Mouse (Mus musculus) hindbrain, embryonic 10.5 days (tissue): ENCODE results near the gene Fgg. TPM values are rescaled to one million over a fixed set of nuclear protein-coding genes. Genes with fewer than 3 reads are reported as not detected.

Experiments
- DNase-seq: peaks from one replicate; pipeline ENCODE4 v3.0.0-alpha.2; 2017; ENCODE audit warnings: low spot score
- H3K27ac ChIP-seq: fragments of 300-500 bp; sonication (generic); 2 replicates; pipeline ENCODE4 v1.5.1; 2016; ENCODE audit warnings: mild to moderate bottlenecking, moderate library complexity
- H3K27me3 ChIP-seq: fragments of 300-500 bp; sonication (generic); 2 replicates; pipeline ENCODE4 v1.6.1; 2016; ENCODE audit warnings: mild to moderate bottlenecking; ENCODE audit not compliant: poor library complexity, insufficient read depth, severe bottlenecking
- H3K36me3 ChIP-seq: fragments of 300-500 bp; sonication (generic); 2 replicates; pipeline ENCODE4 v1.6.1; 2016; ENCODE audit warnings: mild to moderate bottlenecking, moderate library complexity
- H3K4me1 ChIP-seq: fragments of 300-500 bp; sonication (generic); replicated peaks from 2 replicates; pipeline ENCODE4 v1.6.1; 2016; ENCODE audit warnings: mild to moderate bottlenecking
- H3K4me3 ChIP-seq: fragments of 300-500 bp; sonication (generic); 2 replicates; pipeline ENCODE4 v1.5.1; 2016; ENCODE audit warnings: mild to moderate bottlenecking, moderate library complexity
- H3K9me3 ChIP-seq: fragments of 300-500 bp; sonication (generic); 2 replicates; pipeline ENCODE4 v1.6.1; 2016; ENCODE audit warnings: mild to moderate bottlenecking, moderate library complexity
- WGBS: fragments of 180-500 bp; shearing (Covaris S2); methylation state at CpG from one replicate; pipeline ENCODE4 v1.1.7; 2016; 5-methylcytosine and 5-hydroxymethylcytosine counted together
- polyA plus RNA-seq: library from polyadenylated mRNA; unstranded; fragments of >200 nt; fragmentation: Nextera tagmentation; extraction: Ambion mirVana; gene quantifications from 2 replicates; pipeline ENCODE4 v1.2.1, GENCODE M21; 2016

Fgg gene
- polyA plus RNA-seq, 1 experiment from 2014 or later = not detected

DNA sequence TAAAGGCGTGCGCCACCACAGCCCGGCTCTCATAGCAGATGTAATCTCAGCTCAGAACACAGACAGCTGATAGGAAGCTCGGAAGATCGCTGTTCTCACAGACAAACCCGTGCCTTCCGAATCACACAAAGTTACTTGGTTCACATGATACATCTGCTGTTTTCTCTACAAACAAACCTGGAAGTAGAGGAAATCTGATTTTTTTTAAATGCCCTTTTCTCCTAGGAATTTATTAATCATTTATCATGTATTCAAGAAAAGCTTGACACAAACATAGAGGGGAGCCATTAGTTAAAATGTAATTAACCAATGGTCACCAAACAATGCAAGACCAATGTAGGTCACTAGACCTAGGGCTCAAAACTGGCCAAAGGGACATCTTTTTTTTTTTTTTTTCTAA is 2.7 kb upstream of the Fgg start:
- DNase-seq = no peak
- no peak overlapping the region for H3K4me3 ChIP-seq
- WGBS = 94% methylated on average over 7 of the region's 7 CpGs
- 0 out of 2 replicates have a peak, but pooled peaks cover 5% of the 10 kb centered on the region for H3K27me3 ChIP-seq
- no peaks in the 10 kb centered on the region for H3K9me3 ChIP-seq
- H3K36me3 ChIP-seq = no peaks in the 10 kb centered on the region
- no peaks in the 10 kb centered on the region for H3K4me1 ChIP-seq
- H3K27ac ChIP-seq = no peak overlapping the region

DNA sequence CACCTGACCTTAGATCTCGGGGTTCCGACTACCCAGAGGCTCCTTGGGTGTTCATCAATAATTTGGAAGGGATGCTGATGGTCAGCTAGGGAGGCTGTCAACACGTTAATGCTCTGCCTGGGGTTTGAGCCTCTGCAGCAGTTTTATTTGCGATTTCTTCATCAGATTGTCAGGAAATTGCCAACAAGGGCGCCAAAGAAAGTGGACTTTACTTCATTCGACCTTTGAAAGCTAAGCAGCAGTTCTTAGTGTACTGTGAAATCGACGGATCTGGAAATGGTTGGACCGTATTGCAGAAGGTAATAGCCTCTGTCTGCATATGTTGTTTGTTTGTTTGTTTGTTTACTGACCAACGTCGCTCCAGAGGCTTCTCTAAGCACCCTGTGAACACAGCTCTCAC is 2.8 kb downstream of the Fgg start:
- no peak overlapping the region for H3K4me3 ChIP-seq
- H3K9me3 ChIP-seq = no peaks in the 10 kb centered on the region
- no peaks in the 10 kb centered on the region for H3K36me3 ChIP-seq
- no peak overlapping the region for H3K27ac ChIP-seq
- H3K27me3 ChIP-seq = 0 out of 2 replicates have a peak, but pooled peaks cover 5% of the 10 kb centered on the region
- H3K4me1 ChIP-seq = no peaks in the 10 kb centered on the region
- DNase-seq = no peak
- 86% methylated on average over 11 of the region's 11 CpGs for WGBS

DNA sequence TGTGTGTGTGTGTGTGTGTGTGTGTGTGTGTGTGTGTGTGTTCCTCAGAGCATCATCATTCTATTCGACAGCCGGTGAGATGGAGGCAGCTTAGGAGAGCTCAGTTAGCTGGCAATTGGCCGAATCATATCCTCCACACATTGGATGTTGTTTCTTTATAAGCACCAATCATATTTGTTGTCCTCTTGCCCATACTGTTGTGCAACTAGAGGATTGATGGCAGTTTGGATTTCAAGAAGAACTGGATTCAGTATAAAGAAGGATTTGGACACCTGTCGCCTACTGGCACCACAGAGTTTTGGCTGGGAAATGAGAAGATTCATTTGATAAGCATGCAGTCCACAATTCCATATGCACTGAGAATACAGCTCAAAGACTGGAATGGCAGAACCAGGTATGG is 3.6 kb downstream of the Fgg start:
- no peaks in the 10 kb centered on the region for H3K9me3 ChIP-seq
- no peak overlapping the region for H3K27ac ChIP-seq
- no peaks in the 10 kb centered on the region for H3K4me1 ChIP-seq
- 94% methylated on average over 4 of the region's 4 CpGs for WGBS
- H3K27me3 ChIP-seq = 0 out of 2 replicates have a peak, but pooled peaks cover 5% of the 10 kb centered on the region
- no peak for DNase-seq
- no peak overlapping the region for H3K4me3 ChIP-seq
- no peaks in the 10 kb centered on the region for H3K36me3 ChIP-seq

DNA sequence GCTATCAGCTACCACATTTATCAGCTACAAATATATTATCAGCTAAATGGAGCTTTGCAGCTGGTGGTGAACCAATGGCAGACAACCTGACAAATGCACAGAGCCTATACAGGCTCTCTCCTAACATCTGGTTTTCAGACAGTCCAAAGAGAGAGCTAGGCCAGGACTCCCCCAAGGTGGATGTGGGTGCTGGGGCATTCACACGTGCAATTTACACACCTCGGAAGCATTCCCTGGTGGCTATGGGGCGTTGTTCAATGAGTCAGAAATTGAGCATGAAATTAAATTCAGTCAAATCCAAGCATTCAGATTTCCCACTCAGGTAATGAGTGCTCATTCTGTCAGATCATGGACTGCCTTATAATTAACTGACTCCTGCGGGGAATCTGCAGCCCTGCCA is 4.0 kb downstream of the Fgg start:
- WGBS = 89% methylated on average over 4 of the region's 4 CpGs
- no peaks in the 10 kb centered on the region for H3K36me3 ChIP-seq
- no peak overlapping the region for H3K4me3 ChIP-seq
- no peaks in the 10 kb centered on the region for H3K4me1 ChIP-seq
- no peaks in the 10 kb centered on the region for H3K9me3 ChIP-seq
- no peak overlapping the region for H3K27ac ChIP-seq
- DNase-seq = no peak
- 0 out of 2 replicates have a peak, but pooled peaks cover 5% of the 10 kb centered on the region for H3K27me3 ChIP-seq

DNA sequence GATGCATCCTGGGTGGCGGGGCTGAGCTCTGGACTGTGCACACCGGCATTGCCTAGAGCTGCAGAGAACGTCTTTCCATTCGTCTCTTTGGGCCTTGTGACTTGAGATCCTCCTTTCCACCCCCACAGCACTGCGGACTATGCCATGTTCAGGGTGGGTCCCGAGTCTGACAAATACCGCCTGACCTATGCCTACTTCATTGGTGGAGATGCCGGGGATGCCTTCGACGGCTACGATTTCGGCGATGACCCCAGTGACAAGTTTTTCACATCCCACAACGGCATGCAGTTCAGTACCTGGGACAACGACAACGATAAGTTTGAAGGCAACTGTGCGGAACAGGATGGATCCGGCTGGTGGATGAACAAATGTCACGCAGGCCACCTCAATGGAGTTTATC is 5.1 kb downstream of the Fgg start:
- DNase-seq = no peak
- WGBS = 92% methylated on average over 19 of the region's 19 CpGs

DNA sequence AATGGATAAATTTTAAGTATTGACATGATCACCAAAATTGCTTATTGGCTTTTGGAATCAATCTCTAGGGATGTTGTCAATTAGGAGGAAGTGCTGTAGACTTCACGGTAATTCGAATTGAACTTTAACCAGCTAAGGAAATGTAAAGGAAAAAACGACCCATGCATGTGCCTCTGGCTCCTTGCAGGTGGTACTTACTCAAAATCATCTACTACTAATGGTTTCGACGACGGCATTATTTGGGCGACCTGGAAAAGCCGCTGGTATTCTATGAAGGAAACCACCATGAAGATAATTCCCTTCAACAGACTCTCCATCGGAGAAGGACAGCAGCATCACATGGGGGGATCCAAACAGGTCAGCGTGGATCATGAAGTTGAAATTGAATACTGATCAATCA is 6.4 kb downstream of the Fgg start:
- 93% methylated on average over 10 of the region's 10 CpGs for WGBS
- no peaks in the 10 kb centered on the region for H3K36me3 ChIP-seq
- no peak overlapping the region for H3K4me3 ChIP-seq
- no peaks in the 10 kb centered on the region for H3K4me1 ChIP-seq
- no peak overlapping the region for H3K27ac ChIP-seq
- H3K9me3 ChIP-seq = no peaks in the 10 kb centered on the region
- DNase-seq = no peak
- no peaks in the 10 kb centered on the region for H3K27me3 ChIP-seq

More for the DNA sequence above, 5.1 kb downstream of the Fgg start:
- Histone ChIP-seq H3K27me3 (0 out of 2 replicates have a peak, but pooled peaks cover 3% of the 10 kb centered on the region), H3K4me3 (no peak overlapping the region), H3K36me3 (no peaks in the 10 kb centered on the region), H3K27ac (no peak overlapping the region), H3K9me3 (no peaks in the 10 kb centered on the region), H3K4me1 (no peaks in the 10 kb centered on the region)

DNA sequence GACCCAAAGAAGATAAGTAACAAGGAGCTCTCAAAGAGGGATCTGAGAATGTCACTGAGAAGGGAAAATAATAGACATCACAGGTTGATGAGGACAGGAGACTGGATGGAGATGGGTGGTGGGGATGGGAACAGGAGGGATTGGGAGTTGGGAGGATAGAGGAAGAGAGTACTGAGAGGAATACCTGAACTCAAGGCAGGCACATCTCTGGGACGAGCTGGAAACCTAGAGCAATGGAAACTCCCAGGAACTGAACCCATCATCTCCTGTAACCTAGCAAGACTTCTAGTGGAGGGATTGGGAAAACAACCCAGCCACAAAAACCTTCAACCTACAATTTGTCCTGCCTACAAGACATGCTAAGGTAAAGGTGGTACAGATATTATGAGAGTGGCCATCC is 8.7 kb downstream of the Fgg start:
- H3K9me3 ChIP-seq = no peaks in the 10 kb centered on the region
- H3K36me3 ChIP-seq = no peaks in the 10 kb centered on the region
- H3K4me3 ChIP-seq = no peak overlapping the region
- no peak for DNase-seq
- 91% methylated on average over 1 of the region's 1 CpGs for WGBS
- H3K27me3 ChIP-seq = no peaks in the 10 kb centered on the region
- no peaks in the 10 kb centered on the region for H3K4me1 ChIP-seq
- H3K27ac ChIP-seq = no peak overlapping the region

DNA sequence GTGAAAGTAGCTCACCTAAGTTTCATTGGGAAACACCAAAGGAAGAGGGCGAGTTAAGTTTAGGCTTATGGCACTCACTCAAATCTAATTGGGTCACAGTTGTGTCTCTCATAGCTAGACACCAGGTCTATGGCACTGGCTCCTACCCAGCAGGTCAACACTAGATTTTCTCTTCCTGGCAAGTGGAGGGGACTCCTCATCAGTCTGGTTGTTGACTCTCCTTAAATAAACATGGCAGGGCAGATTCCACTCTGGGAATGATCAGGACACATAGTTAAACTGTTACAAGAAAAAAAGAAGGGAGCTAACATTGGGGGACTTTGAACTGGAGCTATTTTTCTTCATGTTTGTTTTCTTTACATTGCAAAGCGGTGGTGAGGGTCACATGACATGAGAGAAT is 12.9 kb downstream of the Fgg start:
- no peaks in the 10 kb centered on the region for H3K9me3 ChIP-seq
- WGBS = 81% methylated on average over 2 of the region's 2 CpGs
- H3K4me1 ChIP-seq = no peaks in the 10 kb centered on the region
- no peak overlapping the region for H3K4me3 ChIP-seq
- no peaks in the 10 kb centered on the region for H3K36me3 ChIP-seq
- no peak for DNase-seq
- no peak overlapping the region for H3K27ac ChIP-seq
- no peaks in the 10 kb centered on the region for H3K27me3 ChIP-seq

DNA sequence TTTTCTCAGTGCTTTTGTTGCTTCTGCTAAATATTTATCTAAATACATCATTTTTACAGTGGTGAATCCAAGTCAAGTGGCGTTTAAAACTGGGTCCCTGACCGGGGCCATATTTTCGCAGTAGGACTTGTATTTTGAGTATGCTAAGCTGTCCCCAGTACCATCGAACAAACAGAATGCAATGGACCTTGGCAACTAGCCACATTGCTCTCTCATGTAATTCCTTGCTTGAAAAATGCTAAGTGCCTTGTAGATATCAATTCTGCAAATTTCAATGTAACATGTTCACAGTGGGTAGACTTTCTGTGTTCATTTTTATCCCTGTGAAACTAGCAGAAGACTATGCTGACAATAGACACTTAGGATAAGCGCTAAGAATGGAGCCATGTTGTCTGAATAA is 13.7 kb downstream of the Fgg start:
- H3K27ac ChIP-seq = no peak overlapping the region
- 96% methylated on average over 5 of the region's 5 CpGs for WGBS
- H3K9me3 ChIP-seq = no peaks in the 10 kb centered on the region
- DNase-seq = no peak
- no peaks in the 10 kb centered on the region for H3K27me3 ChIP-seq
- no peak overlapping the region for H3K4me3 ChIP-seq
- no peaks in the 10 kb centered on the region for H3K36me3 ChIP-seq
- H3K4me1 ChIP-seq = no peaks in the 10 kb centered on the region

DNA sequence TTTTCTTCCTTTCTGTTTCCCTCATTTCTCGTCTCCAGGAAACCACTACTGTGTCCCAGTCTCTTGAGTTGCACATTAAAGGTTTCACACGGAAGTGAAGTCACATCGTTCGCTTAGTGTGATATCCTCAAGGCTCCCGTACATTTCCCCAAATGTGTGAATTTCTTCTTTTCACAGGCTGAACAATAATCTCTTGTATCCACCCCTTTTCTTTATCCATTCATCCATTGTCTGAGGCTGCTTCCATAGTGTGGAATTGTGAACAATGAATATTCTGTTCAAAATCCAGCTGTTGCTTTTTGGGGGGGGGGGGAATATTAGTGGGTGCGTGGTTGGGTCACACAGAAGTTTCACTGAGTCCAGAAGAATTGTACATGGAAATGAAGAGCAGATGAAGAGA is 17.5 kb downstream of the Fgg start:
- 80% methylated on average over 6 of the region's 6 CpGs for whole genome bisulfite sequencing
- no peak overlapping the region for H3K4me3 ChIP-seq
- H3K27me3 ChIP-seq = no peaks in the 10 kb centered on the region
- H3K4me1 ChIP-seq = no peaks in the 10 kb centered on the region
- no peaks in the 10 kb centered on the region for H3K9me3 ChIP-seq
- DNase-seq = no peak
- no peaks in the 10 kb centered on the region for H3K36me3 ChIP-seq
- H3K27ac ChIP-seq = no peak overlapping the region

DNA sequence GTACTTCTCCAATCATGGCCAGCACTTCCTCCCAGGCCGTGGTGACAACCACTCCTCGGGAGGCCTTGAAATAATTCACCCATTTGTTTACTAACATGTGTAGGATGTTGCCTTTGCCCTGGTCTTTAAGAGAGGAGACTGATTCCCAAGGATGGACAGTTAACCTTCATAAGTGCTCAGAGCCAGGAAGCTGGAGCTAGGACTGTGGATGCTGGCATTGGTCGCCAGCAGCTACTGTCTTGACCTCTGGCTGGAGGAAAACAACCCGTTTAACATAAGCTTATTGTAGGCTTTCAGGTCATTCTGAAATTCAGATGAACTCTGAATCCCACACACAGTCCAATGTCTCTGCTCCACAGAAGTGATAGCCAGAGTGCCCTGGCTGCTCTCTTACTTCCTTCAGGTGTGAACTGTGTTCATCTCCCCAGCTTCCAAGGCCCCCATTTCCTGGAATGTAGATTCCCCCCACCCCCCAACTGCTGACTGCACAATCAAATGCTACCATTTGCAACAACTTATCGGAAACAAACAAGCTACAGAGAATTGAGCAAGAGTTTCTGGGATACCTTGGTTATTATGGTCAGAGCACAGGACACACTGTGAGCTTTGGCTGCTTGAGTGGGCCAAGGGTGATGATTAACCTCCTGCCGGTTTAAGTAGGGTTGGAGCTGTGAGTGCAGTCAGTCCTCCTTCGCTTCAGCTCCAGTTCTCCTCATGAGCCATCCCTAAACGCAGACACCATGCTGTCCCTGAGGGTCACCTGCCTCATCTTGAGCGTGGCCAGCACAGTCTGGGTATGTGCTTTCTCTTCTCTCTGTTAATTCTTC is 18.2 kb downstream of the Fgg start, which contains the start of gene Fga:
Fga (plus strand) TSS at position 602 of the 827 bp plus-strand sequence.
- Histone ChIP-seq H3K9me3 (no peaks in the 10 kb centered on the region), H3K27me3 (no peaks in the 10 kb centered on the region), H3K4me1 (no peaks in the 10 kb centered on the region), H3K36me3 (no peaks in the 10 kb centered on the region), H3K27ac (no peak within 1 kb of the TSS), H3K4me3 (no peak within 1 kb of the TSS)
- no peak for DNase-seq
- 80% methylated on average over 9 of the region's 9 CpGs for WGBS

DNA sequence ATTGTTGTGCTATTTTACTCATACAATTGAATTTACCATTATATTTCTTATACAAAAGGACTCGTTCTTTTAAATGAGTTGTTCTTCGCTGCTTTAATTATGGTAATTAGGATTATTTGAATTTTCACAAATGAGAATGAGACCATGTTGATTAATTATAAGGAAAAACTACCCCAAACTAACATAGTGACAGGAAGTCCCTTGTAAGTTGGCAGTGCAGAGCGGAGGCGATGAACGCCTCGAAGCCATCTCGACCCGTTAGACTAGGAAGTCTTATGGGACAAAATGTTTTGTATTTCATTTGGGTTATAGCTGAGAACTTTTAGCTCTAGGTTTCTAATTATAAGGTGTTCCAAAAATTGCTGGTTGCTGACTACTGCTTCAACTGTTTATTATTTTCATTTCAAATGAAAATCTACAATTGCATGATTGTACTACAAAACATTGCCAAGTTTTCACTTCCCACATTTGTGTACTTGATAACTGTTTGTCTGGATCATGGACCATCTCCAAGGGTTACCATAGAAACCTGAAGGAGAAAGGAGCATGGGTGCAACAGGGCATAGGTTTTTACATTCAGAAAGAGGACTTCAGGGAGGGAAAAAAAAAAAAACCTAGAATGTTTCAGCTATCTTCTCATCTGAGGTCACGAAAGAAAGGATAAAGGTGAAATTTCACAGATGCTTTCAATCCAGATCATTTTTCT is 20.2 kb downstream of the Fgg start:
- Histone ChIP-seq H3K4me3 (no peak overlapping the region), H3K27me3 (no peaks in the 10 kb centered on the region), H3K4me1 (no peaks in the 10 kb centered on the region), H3K9me3 (no peaks in the 10 kb centered on the region), H3K36me3 (no peaks in the 10 kb centered on the region), H3K27ac (no peak overlapping the region)
- 92% methylated on average over 9 of the region's 9 CpGs for WGBS
- DNase-seq = no peak

DNA sequence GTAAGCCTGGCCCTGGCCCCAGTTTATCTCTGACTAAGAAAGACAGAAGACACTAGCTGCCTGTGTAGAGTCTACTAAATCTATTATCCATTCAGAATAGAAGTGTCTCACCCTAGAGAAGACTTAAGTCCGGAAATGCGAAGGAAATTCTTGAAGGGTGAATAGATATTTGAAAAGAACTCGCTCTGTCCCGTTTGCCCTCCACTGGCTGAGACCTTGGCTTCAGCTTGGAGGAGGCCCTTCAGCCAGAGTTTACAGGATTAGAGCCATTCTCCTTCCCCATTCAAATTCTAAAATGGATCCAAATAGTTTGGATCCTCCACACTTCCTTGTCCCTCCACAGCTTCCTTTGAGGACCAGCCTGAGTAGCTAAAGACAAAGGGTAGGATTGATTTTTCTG is 22.8 kb downstream of the Fgg start:
- WGBS = 84% methylated on average over 4 of the region's 4 CpGs
- Histone ChIP-seq H3K27me3 (no peaks in the 10 kb centered on the region), H3K4me1 (peaks cover 5% of the 10 kb centered on the region; the same call in 1 of the 2 replicates), H3K9me3 (no peaks in the 10 kb centered on the region), H3K4me3 (no peak overlapping the region), H3K36me3 (no peaks in the 10 kb centered on the region), H3K27ac (no peak overlapping the region)
- DNase-seq = no peak
